In genomic region chr6:135169246-135169645, GRCm38 (mm10) we compare ENCODE assay signal across 18 mouse cellular contexts. TPM values are rescaled to one million over a fixed set of nuclear protein-coding genes. Genes with fewer than 3 reads are reported as not detected.
"Had no signal": no experiment of that assay in that cellular context is flagged by ENCODE, and none has a peak within 500 bp of the region (broad histone marks: within the 10 kb centered on the region; RNA-seq: fewer than 3 reads in every experiment).

No protein-coding gene starts in this region.

- H3K36me3 ChIP-seq: lung, embryonic 15.5 days; midbrain, embryonic 10.5 days; neural tube, embryonic 13.5 days; stomach, embryonic 15.5 days had no signal

- H3K27me3 ChIP-seq: liver, embryonic 13.5 days; lung, embryonic 15.5 days; stomach, embryonic 15.5 days had no signal

- H3K27ac ChIP-seq: lung, embryonic 15.5 days; macrophage; midbrain, embryonic 10.5 days; neural tube, embryonic 13.5 days; stomach, embryonic 15.5 days; stomach, postnatal 0 days had no signal

- ATAC-seq: lung, postnatal 0 days had no signal

- DNase-seq: liver, embryonic 13.5 days; lung, adult 2 months; lung, postnatal 36 days; midbrain, embryonic 14.5 days; right cerebral cortex, postnatal 14 days; thymus, postnatal 4 days had no signal

- H3K9me3 ChIP-seq: liver, embryonic 13.5 days; lung, embryonic 15.5 days; midbrain, embryonic 10.5 days; neural tube, embryonic 13.5 days; stomach, embryonic 15.5 days had no signal

- H3K4me3 ChIP-seq: stomach, embryonic 15.5 days had no signal

- H3K9ac ChIP-seq: lung, embryonic 15.5 days; stomach, embryonic 15.5 days had no signal

RNA-seq across cellular contexts. Expression of gene Gprc5d, which starts 51.2 kb away (rescaled TPM):
- total RNA-seq: megakaryocyte, adult 5-6 weeks; megakaryocyte-erythroid progenitor cell, adult 5-6 weeks; neutrophil, adult 5-6 weeks had no signal
- polyA plus RNA-seq: lung, embryonic 15.5 days; lung, postnatal 0 days; macrophage; midbrain, embryonic 10.5 days; midbrain, embryonic 14.5 days; midbrain, embryonic 16.5 days; neural tube, embryonic 11.5 days; neural tube, embryonic 13.5 days; stomach, embryonic 15.5 days had no signal
